Mouse (Mus musculus) midbrain, embryonic 15.5 days (tissue): ENCODE data around the gene Gsap. TPM values are rescaled to one million over a fixed set of nuclear protein-coding genes. Genes with fewer than 3 reads are reported as not detected.
"Not testable (repeated sequence)": the region's sequence is repeated elsewhere in the genome, so short reads cannot be mapped to it uniquely, and the experiment has no call there.

Experiments
- ATAC-seq: fragments of 200-750 bp; cut with Nextera tagmentation; replicated peaks from 2 replicates; pipeline ENCODE4 v1.8.0; 2017; ENCODE audit warnings: moderate TSS enrichment
- H3K27ac ChIP-seq: fragments of 300-500 bp; sonication (generic); 2 replicates; pipeline ENCODE4 v1.5.1; 2015; ENCODE audit warnings: mild to moderate bottlenecking, inconsistent platforms
- H3K27me3 ChIP-seq: fragments of 300-500 bp; sonication (generic); replicated peaks from 2 replicates; pipeline ENCODE4 v1.6.1; 2015; ENCODE audit warnings: inconsistent platforms
- H3K36me3 ChIP-seq: fragments of 300-500 bp; sonication (generic); replicated peaks from 2 replicates; pipeline ENCODE4 v1.6.1; 2015; ENCODE audit warnings: inconsistent platforms
- H3K4me1 ChIP-seq: fragments of 300-500 bp; sonication (generic); 2 replicates; pipeline ENCODE4 v1.6.1; 2015; ENCODE audit warnings: inconsistent platforms
- H3K4me2 ChIP-seq: fragments of 300-500 bp; sonication (generic); 2 replicates; pipeline ENCODE4 v1.6.1; 2015; ENCODE audit warnings: inconsistent platforms, mild to moderate bottlenecking, moderate library complexity
- H3K4me3 ChIP-seq: fragments of 300-500 bp; sonication (generic); 2 replicates; pipeline ENCODE4 v1.5.1; 2015; ENCODE audit warnings: mild to moderate bottlenecking, inconsistent platforms
- H3K9ac ChIP-seq: fragments of 300-500 bp; sonication (generic); 2 replicates; pipeline ENCODE4 v1.6.1; 2015; ENCODE audit warnings: mild to moderate bottlenecking, inconsistent platforms
- H3K9me3 ChIP-seq: fragments of 300-500 bp; sonication (generic); 2 replicates; pipeline ENCODE4 v1.6.1; 2016; ENCODE audit warnings: inconsistent platforms
- WGBS: fragments of 180-500 bp; shearing (Covaris S2); methylation state at CpG from one replicate; pipeline ENCODE4 v1.1.7; 2015; ENCODE audit warnings: mixed read lengths; 5-methylcytosine and 5-hydroxymethylcytosine counted together
- polyA plus RNA-seq: library from polyadenylated mRNA; unstranded; fragments of >200 nt; fragmentation: Nextera tagmentation; extraction: Ambion mirVana; gene quantifications from 2 replicates; pipeline ENCODE4 v1.2.1, GENCODE M21; 2015

Gsap gene
- polyA plus RNA-seq, 1 experiment from 2014 or later, result 8.5 TPM

DNA sequence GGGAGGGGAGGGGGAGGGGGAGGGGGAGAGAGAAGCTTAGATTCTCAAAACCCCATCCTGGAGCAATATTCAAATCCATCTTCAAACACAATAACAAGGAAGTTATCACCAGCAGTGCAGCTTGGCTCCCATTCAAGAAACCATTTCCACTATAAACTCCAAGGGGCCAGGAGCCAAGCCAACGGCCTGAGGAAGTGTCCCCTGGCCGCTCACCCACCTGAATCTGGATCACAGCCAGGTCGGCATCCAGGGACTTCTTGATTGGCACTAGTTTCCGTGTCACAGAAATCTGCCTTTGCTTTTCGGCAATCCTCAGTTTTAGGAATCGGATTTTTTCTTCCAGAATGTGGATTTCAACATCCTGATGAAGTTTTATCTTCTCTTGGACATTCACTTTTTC is 115.0 kb downstream of the Gsap start:
- Histone ChIP-seq H3K4me2 (no peak overlapping the region), H3K4me1 (no peaks in the 10 kb centered on the region), H3K9ac (no peak overlapping the region), H3K27ac (no peak overlapping the region), H3K27me3 (no peaks in the 10 kb centered on the region), H3K4me3 (no peak overlapping the region), H3K36me3 (no peaks in the 10 kb centered on the region), H3K9me3 (no peaks in the 10 kb centered on the region)
- WGBS, result 63% methylated on average over 6 of the region's 6 CpGs
- no peak for ATAC-seq

GRCm38 (mm10) chr5:21307165-21307564 is 121.1 kb downstream of the Gsap start:
- no peaks in the 10 kb centered on the region for H3K9me3 ChIP-seq
- no peak overlapping the region for H3K4me2 ChIP-seq
- no peak overlapping the region for H3K9ac ChIP-seq
- H3K4me3 ChIP-seq, result no peak overlapping the region
- no peaks in the 10 kb centered on the region for H3K4me1 ChIP-seq
- no peak overlapping the region for H3K27ac ChIP-seq
- no peaks in the 10 kb centered on the region for H3K36me3 ChIP-seq
- ATAC-seq, result peak; percentile 72; the same call in 1 of the 2 replicates
- WGBS, result 69% methylated on average over 5 of the region's 5 CpGs
- H3K27me3 ChIP-seq, result no peaks in the 10 kb centered on the region

DNA sequence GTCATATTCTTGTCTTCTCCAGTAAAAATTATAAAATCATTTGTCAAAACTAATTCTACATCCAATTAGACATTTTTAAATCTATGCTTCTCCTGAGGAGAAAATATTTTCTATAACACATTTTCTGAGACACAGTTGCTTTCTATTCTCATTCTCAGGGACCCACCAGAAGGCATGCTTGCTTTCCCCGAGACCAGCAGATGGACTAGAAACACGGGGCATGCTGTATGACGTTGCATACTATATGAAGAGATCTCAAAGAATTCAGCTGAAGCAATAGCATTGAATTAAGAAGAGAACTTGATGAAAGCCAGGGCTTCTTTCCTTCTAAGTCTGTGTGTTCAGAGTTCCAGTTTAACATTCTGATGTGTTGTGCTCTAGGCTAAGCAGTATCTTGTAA is 128.6 kb downstream of the Gsap start:
- Histone ChIP-seq H3K27me3 (no peaks in the 10 kb centered on the region), H3K36me3 (no peaks in the 10 kb centered on the region), H3K9me3 (no peaks in the 10 kb centered on the region), H3K9ac (no peak overlapping the region), H3K4me2 (no peak overlapping the region), H3K4me3 (no peak overlapping the region), H3K27ac (no peak overlapping the region), H3K4me1 (no peaks in the 10 kb centered on the region)
- 90% methylated on average over 3 of the region's 3 CpGs for WGBS
- no peak for ATAC-seq

GRCm38 (mm10) chr5:21320138-21320537 is 134.1 kb downstream of the Gsap start:
- no peak overlapping the region for H3K27ac ChIP-seq
- ATAC-seq, result no peak
- H3K4me3 ChIP-seq, result no peak overlapping the region
- H3K27me3 ChIP-seq, result no peaks in the 10 kb centered on the region
- no peaks in the 10 kb centered on the region for H3K4me1 ChIP-seq
- H3K9me3 ChIP-seq, result no peaks in the 10 kb centered on the region
- no peaks in the 10 kb centered on the region for H3K36me3 ChIP-seq
- no peak overlapping the region for H3K9ac ChIP-seq
- WGBS, result 78% methylated on average over 2 of the region's 2 CpGs
- H3K4me2 ChIP-seq, result no peak overlapping the region

DNA sequence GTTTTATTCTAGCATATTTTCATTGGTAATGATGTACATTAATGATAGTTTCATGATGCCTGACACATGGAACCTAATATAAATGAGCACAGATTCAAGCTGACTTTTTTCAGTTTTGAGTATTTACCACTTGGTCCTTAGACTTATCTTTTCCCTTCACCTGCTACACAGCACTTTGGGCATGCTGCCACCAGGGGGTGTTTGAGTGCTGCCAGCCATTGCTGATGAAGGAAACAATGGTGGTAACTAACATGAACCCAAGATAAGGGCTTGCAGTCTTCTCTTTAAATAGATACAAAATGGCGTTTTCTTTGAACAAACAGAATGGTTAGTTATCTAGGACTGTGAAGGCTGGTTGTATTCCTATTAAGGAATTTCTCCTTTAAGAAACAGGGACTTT is 140.4 kb downstream of the Gsap start:
- H3K27ac ChIP-seq, result no peak overlapping the region
- no peak overlapping the region for H3K4me3 ChIP-seq
- WGBS, result 40% methylated on average over 1 of the region's 1 CpGs
- H3K9ac ChIP-seq, result no peak overlapping the region
- H3K27me3 ChIP-seq, result no peaks in the 10 kb centered on the region
- no peaks in the 10 kb centered on the region for H3K9me3 ChIP-seq
- no peak for ATAC-seq
- no peak overlapping the region for H3K4me2 ChIP-seq
- H3K36me3 ChIP-seq, result no peaks in the 10 kb centered on the region
- H3K4me1 ChIP-seq, result 0 out of 2 replicates have a peak, but pooled peaks cover 3% of the 10 kb centered on the region

GRCm38 (mm10) chr5:21328560-21328959 is 142.5 kb downstream of the Gsap start:
- no peak overlapping the region for H3K9ac ChIP-seq
- WGBS, result 79% methylated on average over 1 of the region's 1 CpGs
- 0 out of 2 replicates have a peak, but pooled peaks cover 3% of the 10 kb centered on the region for H3K4me1 ChIP-seq
- no peak for ATAC-seq
- H3K27ac ChIP-seq, result no peak overlapping the region
- no peak overlapping the region for H3K4me3 ChIP-seq
- no peak overlapping the region for H3K4me2 ChIP-seq
- no peaks in the 10 kb centered on the region for H3K36me3 ChIP-seq
- H3K9me3 ChIP-seq, result no peaks in the 10 kb centered on the region
- H3K27me3 ChIP-seq, result no peaks in the 10 kb centered on the region

- ATAC-seq, result no peak; the same call in 1 of the 2 replicates
- Histone ChIP-seq H3K9me3 (no peaks in the 10 kb centered on the region), H3K27ac (no peak overlapping the region), H3K4me2 (no peak overlapping the region), H3K36me3 (no peaks in the 10 kb centered on the region), H3K9ac (no peak overlapping the region), H3K4me1 (0 out of 2 replicates have a peak, but pooled peaks cover 3% of the 10 kb centered on the region), H3K27me3 (no peaks in the 10 kb centered on the region), H3K4me3 (no peak overlapping the region)
- WGBS, result 36% methylated on average over 11 of the region's 11 CpGs
Measured at GRCm38 (mm10) chr5:21329672-21330665, 143.9 kb downstream of the Gsap start.

DNA sequence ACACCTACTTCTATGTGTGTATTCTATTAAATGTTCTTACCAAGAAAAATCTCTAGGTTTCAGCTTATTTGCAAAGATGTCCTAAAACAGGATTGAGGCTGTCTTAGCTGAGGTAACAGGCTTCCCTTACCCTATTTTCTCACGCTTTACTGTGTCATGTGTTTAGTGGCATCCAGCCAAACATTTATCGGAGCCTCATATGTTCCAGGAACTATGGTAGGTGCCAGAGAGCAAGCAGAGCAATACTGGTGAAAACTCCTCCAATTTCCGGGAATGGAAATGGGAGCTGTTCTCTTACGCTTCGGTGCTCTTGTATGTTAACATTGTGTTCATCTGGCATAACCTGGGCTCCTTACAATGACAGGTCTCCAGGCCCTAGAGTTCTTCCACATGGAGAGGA is 145.6 kb downstream of the Gsap start:
- H3K4me3 ChIP-seq, result no peak overlapping the region
- H3K9ac ChIP-seq, result no peak overlapping the region
- no peaks in the 10 kb centered on the region for H3K36me3 ChIP-seq
- H3K4me2 ChIP-seq, result no peak overlapping the region
- H3K27me3 ChIP-seq, result no peaks in the 10 kb centered on the region
- 80% methylated on average over 5 of the region's 5 CpGs for WGBS
- H3K9me3 ChIP-seq, result no peaks in the 10 kb centered on the region
- H3K4me1 ChIP-seq, result 0 out of 2 replicates have a peak, but pooled peaks cover 3% of the 10 kb centered on the region
- no peak overlapping the region for H3K27ac ChIP-seq
- no peak for ATAC-seq

GRCm38 (mm10) chr5:21332119-21332518 is 146.1 kb downstream of the Gsap start:
- H3K4me1 ChIP-seq, result 0 out of 2 replicates have a peak, but pooled peaks cover 3% of the 10 kb centered on the region
- H3K9me3 ChIP-seq, result no peaks in the 10 kb centered on the region
- H3K36me3 ChIP-seq, result no peaks in the 10 kb centered on the region
- no peak for ATAC-seq
- H3K4me2 ChIP-seq, result no peak overlapping the region
- H3K9ac ChIP-seq, result no peak overlapping the region
- H3K27ac ChIP-seq, result no peak overlapping the region
- H3K27me3 ChIP-seq, result no peaks in the 10 kb centered on the region
- no peak overlapping the region for H3K4me3 ChIP-seq
- WGBS, result 96% methylated on average over 1 of the region's 1 CpGs

- not testable (repeated sequence) for H3K9ac ChIP-seq, H3K36me3 ChIP-seq, H3K27me3 ChIP-seq, H3K9me3 ChIP-seq, H3K27ac ChIP-seq, H3K4me1 ChIP-seq, ATAC-seq, H3K4me3 ChIP-seq, H3K4me2 ChIP-seq
Measured at GRCm38 (mm10) chr5:21342265-21342664, 156.2 kb downstream of the Gsap start.

- H3K9ac ChIP-seq, result no peak overlapping the region
- no peaks in the 10 kb centered on the region for H3K36me3 ChIP-seq
- no peaks in the 10 kb centered on the region for H3K4me1 ChIP-seq
- H3K9me3 ChIP-seq, result no peaks in the 10 kb centered on the region
- H3K27me3 ChIP-seq, result no peaks in the 10 kb centered on the region
- WGBS, result 92% methylated on average over 7 of the region's 7 CpGs
- no peak overlapping the region for H3K4me3 ChIP-seq
- no peak overlapping the region for H3K27ac ChIP-seq
- no peak for ATAC-seq
- H3K4me2 ChIP-seq, result no peak overlapping the region
Measured at GRCm38 (mm10) chr5:21348366-21348765, 162.3 kb downstream of the Gsap start.

DNA sequence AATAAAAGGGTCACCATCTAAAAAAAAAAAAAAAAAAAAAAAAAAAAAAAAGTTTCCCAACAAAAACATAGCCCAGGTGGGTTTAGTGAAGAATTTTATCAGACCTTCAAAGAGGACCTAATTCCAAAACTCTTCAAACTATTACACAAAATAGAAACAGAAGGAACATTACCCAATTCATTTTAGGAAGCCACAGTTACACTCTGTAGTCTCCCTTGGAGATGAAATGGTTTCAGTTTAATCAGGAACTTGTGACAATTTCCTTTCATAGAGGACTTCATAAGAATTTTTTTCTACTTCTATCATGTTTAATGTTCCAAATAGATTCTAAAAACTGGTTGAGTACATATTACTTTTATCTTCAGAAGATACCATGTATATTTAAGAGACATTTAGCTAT is 165.6 kb downstream of the Gsap start:
- Histone ChIP-seq H3K9ac (no peak overlapping the region), H3K9me3 (no peaks in the 10 kb centered on the region), H3K4me1 (no peaks in the 10 kb centered on the region), H3K4me2 (no peak overlapping the region), H3K27ac (no peak overlapping the region), H3K27me3 (no peaks in the 10 kb centered on the region), H3K4me3 (no peak overlapping the region), H3K36me3 (no peaks in the 10 kb centered on the region)
- no peak for ATAC-seq

- no peak for ATAC-seq
- no peaks in the 10 kb centered on the region for H3K27me3 ChIP-seq
Measured at GRCm38 (mm10) chr5:21358648-21359047, 172.6 kb downstream of the Gsap start.

More at GRCm38 (mm10) chr5:21358648-21359047, 172.6 kb downstream of the Gsap start:
- Histone ChIP-seq H3K9ac (no peak overlapping the region), H3K27ac (no peak overlapping the region), H3K4me3 (no peak overlapping the region), H3K4me2 (no peak overlapping the region), H3K4me1 (no peaks in the 10 kb centered on the region), H3K36me3 (no peaks in the 10 kb centered on the region), H3K9me3 (no peaks in the 10 kb centered on the region)
- WGBS, result 88% methylated on average over 3 of the region's 3 CpGs
